Mouse (Mus musculus) hindlimb bud, embryonic 11.5 days (tissue): Measurements from ENCODE around the gene Paics.
"Not testable (repeated sequence)": the region's sequence is repeated elsewhere in the genome, so short reads cannot be mapped to it uniquely, and the experiment has no call there.

ENCODE experiments used
- DNase-seq: peaks from one replicate; pipeline ENCODE4 v3.0.0-alpha.2; 2012; ENCODE audit warnings: low read depth, low spot score; ENCODE audit errors: extremely low spot score

The Paics gene

DNA sequence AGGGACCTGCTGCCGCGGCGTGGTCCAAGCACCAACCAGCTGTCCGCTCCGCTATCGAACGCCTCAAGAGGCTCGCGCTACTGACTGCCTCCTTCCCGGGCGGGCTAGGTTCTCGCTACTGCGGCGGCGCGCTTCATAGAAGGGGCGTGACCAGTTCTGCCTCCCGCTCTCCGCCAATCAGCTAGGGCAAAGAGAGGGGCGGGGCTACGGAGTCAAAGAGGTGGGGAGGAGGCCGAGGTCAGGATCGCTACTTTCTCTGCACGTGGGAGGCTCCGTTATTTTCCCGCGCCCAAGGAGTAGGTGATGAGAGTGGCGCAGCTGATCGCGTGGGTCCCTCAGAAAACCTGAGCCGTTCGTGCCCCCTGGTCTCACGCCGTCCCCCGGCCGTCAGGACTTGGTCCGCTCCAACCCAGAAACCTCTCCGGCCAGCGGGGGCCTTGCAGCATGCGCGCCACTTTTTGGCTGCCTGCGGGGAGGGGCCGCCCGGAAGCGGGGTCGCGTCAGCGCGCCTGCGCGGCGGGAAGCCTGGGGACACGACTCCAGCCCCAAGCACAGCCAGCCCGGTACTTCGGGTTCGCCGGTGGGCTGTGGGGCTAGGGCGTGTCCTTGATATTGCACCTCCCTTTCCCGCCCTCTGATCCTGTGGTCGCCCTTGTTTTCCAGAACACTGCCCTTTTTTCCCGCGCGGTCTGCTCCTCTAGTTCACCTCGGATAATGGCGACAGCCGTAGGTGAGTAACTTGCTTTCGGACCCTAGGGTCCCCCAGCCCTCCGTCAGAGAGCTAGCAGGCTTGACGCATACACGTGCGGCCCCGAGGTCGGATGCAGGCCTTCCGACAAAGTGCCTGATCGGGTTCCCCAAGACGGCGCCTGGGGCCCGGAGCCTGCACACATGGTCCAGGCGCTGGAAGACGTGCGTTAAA lies at the start of gene Paics, which contains the start of gene Ppat:
TSS of gene Paics (plus strand) at position 202 of the 922 bp plus-strand sequence.
TSS of gene Ppat (minus strand) at position 473 of the 922 bp plus-strand sequence.
- DNase-seq: peak; percentile 82

DNA sequence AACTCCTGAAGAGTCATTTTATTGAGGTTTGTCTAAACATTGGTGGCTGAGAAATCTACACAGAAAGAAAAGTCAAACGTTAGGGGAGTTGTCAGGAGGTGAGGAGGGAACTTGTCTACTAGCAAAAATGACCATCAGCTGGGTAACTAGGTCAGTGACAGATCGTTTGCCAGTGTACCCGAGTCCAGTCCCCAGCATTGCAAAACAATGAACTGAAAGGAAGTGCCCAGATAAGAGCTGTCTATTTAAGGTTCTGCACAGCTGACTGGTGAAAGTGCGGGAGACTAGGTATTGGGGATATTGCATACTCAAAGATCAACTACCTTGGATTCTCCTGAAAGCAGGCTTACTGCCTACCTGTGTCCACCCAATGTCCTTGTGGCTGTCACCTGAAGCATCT lies 49.0 kb upstream of the Paics start:
- DNase-seq: no peak

DNA sequence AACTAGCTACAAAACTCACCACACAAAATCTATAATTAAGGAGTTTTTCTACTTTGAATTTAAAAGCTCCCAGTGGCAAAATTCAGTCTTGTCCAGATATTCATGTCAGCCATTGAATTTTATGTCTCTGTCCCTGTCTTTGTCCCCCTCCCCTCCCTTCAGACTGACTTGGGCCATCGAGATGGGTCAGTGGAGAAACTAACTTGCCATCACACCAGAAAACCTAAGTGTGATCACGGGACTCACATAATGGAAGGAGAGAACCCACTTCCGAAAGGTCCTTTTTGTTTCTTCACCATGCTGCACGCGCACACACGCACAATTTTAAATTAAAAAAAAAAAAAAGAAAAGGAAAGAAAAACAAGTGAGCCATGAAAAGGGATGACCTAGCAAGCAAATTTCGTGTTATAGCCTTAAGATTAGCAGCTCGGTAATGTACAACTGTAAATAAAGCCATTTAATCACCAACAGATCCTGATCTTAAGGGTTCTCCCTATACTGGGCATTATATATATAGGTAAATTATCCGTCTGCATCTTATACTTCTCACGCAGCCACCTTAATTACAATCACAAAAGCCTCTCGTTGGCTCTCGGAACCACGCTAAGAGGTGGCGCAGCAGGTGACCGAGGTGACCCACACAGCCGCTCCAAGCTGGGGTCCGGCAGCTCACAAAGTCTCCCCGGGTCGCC lies 46.2 kb upstream of the Paics start:
- no peak for DNase-seq

DNA sequence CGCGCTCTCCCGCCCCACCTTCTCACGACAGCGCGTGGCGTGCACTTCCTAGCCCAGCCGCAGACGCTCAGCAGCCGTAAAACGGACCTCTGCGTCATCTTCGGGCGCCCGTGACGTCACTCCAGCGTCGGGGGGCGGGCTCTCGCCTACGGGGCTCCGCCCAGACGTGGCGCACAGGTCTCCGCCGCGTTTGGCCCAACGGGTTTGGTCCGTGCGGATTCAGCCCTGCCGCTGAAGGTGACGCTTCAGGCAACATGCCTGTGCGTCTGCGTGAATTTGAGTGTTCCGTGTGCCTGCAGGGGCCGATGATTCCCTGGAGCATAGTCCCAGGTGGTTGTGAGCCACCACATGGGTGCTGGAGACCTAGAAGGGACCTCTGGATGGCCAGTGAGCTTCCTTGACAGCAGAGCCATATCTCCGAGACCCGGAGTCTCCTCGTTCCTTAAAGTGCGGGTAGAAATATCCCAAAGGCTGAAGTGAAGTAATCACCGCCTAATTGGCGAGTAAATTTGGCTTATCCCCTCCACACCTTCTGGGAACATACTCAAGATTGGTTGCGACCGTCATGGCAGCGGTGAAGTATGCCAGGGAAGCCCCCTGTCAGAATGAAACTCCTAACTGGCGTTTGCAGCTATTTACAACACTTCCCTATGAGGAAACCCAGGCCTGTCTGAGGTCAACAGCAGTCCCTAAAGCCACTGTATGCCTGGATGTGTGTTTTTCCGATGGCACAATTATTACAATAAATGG lies 45.5 kb upstream of the Paics start, which contains the start of gene Aasdh:
TSS of gene Aasdh (minus strand) at position 110 of the 750 bp plus-strand sequence.
- DNase-seq: peak; percentile 93

DNA sequence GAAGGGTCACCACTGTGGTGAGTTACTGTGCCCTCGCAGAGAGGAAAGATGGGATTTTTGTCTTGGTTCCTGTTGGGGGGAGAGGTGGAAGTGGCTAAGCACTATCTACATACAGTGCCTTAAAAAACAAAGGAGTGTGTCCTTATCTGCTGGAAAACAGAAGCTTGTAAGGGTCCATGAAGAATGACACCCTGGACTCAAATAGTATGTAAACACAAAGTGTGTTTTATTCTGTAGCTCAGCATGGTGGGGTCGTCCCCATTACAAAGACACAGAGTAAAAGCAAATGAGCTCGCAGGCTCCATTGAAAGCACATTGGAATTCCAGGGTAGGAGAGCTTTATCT lies 45.0 kb upstream of the Paics start:
- no peak for DNase-seq

DNA sequence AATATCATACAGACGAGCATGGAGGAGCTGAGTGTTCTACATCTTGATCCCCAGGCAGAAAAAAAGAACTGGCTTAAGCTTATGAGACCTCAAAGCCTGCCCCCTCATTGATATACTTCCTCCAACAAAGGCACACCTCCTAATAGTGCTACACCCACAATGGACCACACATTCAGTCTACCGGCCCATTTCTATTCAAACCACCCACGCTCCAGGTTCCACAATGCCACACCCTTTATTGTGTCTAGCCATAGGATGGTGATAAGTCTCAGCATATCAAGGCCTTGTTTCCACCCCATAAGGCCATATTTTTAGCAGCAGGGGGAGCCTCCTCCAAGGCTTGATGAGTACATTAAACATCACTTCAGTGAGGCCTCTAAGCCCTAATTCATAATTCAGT lies 40.3 kb upstream of the Paics start:
- no peak for DNase-seq

DNA sequence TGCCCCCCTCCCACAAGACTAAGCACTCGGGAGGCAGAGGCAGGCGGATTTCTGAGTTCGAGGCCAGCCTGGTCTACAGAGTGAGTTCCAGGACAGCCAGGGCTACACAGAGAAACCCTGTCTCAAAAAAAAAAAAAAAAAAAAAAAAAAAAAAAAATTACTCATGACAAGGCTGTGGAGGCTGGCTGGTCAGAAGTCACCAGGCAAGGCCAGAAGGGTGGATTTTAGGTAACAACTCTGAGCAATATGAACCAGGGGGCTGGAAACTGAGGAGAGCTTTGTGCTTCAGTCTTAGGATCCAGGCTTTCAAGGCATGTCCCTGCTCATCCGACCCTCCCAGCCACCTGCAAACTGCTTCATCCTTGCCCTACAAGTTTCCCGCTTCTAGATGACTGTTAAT lies 38.6 kb upstream of the Paics start:
- not testable (repeated sequence) for DNase-seq

DNA sequence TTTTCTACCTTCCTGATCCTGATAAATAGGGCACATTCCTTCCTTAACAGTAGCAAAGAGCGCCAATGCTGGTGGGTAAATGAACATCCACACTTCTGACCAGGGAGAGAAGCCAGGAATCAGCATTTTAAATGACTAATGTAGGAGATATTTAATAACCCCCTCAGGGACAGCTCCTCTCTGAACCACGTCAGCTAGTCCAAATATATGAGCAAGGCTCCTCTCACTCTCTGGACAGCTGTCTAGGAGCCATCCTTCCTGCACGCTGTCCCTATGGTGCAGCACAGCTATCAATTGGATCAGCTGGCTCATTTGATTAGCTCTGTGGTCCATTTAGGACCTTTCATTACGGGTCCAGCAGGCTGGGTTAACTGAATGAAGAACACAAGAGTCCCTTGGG lies 28.3 kb upstream of the Paics start:
- DNase-seq: no peak

DNA sequence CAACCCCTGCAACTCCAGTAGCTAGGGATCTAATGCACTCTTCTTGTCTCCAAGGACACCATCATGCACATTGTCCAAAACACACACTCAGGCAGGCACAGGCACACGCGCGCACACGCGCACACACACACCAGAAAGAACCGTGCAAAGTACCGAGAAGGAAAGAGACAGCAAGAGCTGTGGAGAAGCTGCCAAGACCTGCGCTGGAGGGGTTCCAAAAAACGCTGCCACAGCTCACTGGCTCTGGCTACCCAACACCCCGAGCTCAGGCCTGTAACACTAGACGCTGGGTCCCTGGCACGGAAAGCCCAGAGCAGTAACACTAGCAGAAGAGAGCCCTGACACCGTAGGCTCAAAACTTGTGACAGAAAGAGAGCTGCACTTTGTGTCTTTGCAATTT lies 27.7 kb upstream of the Paics start:
- DNase-seq: no peak

DNA sequence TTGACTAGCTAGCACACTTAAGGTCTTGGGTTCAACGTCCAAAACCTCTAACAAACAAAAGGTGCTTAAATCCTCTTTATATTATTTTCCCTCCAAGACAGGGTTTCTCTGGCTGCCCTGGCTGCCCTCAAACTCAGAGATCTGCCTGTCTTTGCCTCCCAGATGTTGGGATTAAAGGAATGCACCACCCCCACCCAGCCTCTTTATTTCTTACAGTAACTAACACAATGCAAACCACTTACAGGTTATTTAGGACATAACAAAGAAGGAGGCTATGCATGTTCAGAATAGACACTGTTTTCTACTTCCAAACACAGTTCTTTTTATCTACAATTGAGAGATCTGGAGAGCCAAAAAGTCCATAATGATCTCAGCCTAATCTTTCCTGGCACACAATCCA lies 26.8 kb upstream of the Paics start:
- no peak for DNase-seq

DNA sequence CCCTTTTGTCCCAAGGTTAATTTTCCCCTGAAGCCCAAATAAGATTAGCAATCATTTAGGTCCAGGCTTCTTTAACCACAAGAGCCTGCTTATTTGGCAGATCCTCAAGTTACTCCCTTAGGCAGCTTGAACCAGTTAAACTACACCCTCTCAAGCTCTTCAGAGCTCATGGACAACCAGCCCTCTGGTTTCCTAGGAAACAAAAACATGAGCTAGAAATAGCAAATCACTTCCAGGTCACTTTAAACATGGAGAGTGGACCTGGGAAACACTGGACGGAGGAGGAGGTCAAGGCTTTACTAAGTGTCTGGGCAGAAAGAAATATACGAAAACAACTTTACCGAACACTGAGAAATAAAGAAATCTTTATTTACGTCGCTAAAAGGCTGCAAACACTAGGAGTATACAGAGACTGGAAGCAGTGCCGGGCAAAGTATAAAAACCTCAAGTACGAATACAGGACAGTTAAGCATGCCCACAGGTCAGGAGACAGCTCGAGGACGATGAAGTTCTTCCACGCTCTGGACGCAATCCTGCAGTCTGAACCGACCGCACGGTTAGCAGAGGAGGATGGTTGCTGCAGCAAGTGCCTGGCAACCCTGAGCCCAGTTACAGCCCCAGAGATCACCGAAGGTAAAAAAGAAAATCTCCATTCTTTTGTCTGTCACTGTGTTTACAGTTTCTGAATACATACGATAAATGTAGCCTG lies 22.8 kb upstream of the Paics start:
- DNase-seq: no peak

DNA sequence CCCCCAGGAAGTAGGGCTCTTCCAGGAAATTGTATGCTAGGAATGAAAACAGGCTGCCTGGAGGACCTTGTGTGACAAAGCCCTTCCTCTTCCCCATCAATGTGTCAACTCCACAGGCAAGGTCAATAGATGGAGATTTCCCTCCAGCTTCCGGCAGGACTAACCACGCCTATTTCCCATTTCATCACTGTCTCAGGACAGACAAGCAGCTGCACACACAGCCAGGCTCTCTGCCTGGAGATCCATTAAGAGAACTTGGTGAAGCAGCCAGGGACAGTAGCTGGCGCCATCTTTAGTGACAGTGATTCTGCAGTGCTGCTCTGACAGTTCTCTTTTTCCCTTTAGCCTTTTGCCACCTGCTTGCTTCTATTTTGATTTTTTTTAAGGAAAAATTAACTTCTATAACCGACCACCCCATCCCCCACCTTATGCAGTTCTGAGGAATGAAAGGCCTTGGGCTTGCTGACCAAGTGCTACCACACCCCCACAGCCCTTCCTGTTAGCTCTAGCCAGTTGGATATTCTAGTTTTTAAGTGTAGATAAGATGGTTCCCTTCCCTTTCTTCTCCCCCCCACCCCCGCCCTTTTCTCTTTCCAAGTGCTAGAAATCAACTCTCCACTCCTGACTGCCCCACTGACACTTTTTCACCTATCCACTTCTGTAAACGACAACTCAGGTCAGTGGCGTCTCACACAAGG lies 21.8 kb upstream of the Paics start:
- no peak for DNase-seq

DNA sequence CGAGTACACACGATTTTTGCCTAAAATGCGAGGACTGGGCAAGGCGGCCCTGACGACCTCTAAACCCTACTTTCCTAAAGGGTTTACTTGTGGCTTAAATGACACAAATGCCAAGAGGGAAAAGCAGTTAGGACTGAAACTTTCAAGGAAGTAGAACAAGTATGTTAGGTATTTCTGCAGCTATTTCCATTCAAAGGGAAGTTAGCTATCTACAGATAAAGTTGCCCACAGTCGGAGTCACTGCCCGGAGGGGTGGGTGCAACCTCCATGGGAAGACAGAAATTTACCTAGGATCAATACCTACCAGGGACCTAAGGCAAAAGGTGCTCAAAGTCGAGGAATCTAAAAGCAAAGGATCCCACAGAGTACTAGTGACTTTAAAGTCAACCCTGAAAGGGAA lies 11.4 kb upstream of the Paics start:
- no peak for DNase-seq

DNA sequence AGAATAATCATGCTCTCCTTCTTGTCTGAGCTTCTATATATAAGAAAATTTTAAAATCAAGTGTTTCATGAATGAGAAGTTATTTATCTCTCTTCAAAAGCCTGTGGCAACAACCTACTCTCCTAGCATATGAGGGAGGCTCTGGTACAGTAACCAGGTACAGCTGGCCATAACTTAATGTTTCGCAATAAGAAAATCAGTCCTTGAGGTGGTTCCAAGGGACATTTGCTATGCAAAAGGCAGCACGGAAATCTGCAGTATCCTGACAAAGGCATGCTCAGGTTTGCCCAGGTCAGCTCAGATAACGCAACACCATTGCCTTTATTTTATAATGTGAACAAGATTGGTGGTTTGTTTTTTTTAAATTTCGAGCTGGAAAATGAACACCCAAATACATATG lies 9.1 kb upstream of the Paics start:
- no peak for DNase-seq

DNA sequence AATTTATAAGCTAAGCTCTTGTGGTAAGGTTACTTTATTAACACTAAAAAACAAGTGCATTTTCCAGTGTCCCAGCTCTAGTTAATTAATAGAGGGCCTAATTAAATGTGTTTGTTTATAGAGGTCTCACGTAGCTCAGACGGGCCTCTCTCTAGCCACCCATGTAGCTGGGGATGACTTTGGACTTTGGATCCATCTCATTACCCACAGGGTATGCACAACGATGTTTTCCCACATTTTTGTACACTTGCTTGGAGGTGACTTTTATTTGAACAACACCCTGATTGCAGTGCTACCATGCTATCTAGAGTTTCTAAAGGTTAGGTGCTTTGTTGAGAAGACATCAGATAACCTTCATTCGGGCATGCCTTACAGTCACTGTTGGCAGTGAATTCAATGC lies 8.6 kb upstream of the Paics start:
- no peak for DNase-seq

DNA sequence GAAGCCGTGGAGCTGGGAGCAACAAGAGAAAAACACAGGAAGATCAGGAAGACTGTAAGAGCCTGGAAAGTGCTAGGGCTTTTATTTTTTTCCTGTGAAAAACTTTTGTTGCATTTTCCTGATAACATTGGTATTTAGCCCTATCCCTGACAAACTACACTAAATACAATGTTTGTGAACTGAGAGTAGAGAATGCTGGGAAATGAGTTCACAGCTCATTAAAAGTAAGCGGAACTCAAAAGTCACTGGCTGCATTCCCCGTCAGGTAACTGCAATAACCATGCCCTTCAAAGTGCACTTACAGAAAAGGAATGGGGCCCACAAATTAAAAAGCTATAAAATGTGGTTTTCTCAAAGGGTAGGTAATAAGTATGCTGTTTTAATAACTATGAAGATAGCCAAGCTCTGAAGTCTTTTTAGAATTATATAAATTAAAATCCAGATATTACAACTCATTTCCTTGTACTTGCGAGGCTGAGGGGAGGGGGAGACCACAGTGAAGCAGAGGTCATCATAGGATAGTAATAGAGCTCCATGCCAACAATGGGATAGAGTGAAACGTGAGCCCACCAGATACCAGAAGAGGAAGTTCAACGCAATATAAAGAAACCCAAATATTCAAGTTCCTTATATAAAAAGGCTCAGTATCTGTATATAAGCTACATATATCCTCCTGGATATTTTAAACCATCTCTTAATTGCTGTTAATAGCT lies 6.0 kb upstream of the Paics start:
- DNase-seq: no peak

DNA sequence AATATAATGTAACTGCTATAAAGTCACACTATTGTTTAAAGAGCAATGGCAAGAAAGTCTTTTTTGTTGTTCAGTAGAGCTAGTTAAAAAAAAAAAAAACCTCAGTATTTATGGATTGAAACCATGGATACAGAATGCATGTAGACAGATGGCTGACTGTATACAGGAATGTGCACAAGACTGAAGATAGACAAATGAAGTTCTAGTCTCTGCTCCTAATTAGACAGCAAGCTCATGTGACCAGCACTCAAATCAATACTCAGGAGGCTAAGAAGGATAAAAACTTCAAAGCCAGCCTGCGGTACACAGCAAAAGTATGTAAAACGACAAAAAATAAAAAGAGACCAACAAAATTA lies 5.5 kb upstream of the Paics start:
- no peak for DNase-seq

DNA sequence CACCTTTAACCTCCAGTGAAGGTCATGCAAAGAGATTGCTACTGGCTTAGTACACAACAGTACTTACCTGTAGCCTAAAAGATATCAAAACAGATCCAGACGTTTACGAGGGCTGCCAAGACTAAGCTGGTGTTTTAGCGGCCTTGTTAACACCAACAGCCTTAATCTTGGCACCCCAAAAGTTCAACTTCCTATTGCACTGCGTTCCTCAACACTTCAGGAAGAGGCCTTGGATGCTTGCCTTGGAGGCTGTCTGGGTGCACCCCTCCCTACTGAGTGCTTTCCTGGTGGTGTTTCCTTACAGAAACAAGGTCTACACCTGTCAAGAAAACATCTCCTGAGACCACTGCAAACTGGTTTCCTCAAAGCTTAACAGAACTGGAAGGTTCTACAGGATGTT lies 4.0 kb upstream of the Paics start:
- DNase-seq: no peak

DNA sequence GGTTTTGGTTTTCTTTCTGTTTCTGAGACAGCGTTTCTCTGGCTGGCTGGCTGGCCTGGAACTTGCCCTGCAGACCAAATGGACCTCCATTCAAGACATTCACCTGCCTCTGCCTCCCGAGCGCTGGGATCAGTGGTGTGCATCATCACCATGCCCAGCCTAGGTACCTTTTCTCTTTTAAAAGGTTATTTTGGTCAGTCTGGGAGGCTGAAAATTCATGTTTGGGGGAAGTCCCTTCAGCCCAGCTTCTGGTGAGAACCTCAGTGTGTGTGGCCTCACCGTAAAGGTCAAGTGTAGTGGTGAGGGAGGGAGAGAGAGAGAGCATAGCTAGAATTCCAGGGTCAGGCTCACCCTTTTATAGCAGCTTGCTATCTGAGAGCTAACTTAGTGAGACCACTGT lies 3.3 kb upstream of the Paics start:
- DNase-seq: no peak
